Mouse (Mus musculus) gastrocnemius, adult 2 months (tissue): ENCODE measurements around the gene Col23a1. TPM values are rescaled to one million over a fixed set of nuclear protein-coding genes. Genes with fewer than 3 reads are reported as not detected.

ENCODE experiments used
- DNase-seq: peaks from one replicate; pipeline ENCODE4 v3.0.0; 2022
- H3K27ac ChIP-seq: fragments of 200-600 bp; 2 replicates; pipeline ENCODE4 v1.8.1; 2022; ENCODE audit warnings: mild to moderate bottlenecking
- H3K4me3 ChIP-seq: fragments of 200-600 bp; 2 replicates; pipeline ENCODE4 v1.8.1; 2022; ENCODE audit warnings: mild to moderate bottlenecking, moderate library complexity
- CTCF ChIP-seq: fragments of 200-600 bp; IDR thresholded peaks from 2 replicates; pipeline ENCODE4 v1.8.1; 2022; ENCODE audit warnings: antibody characterized with exemption, mild to moderate bottlenecking, moderate library complexity
- intact Hi-C: fragments of 180-260 bp; cut with DNase I; formaldehyde crosslinking; loops from one replicate; pipeline ENCODE4 v1.15.1; 2025
- total RNA-seq, 2 experiments: library from RNA; stranded (reverse); gene quantifications; 2 replicates each; pipeline ENCODE4 v1.2.3; 2021

Gene Col23a1
- total RNA-seq, 2 experiments from 2014 or later = 1.1 to 1.8 TPM

GRCm38 (mm10) chr11:51431287-51431686 lies 141.6 kb downstream of the Col23a1 start:
- DNase-seq = no peak
- H3K4me3 ChIP-seq = no peak overlapping the region
- no peak for TF ChIP-seq CTCF
- intact Hi-C loops = no loop called here
- H3K27ac ChIP-seq = no peak overlapping the region

- no peak for TF ChIP-seq CTCF
- no peak for DNase-seq
- H3K27ac ChIP-seq = no peak overlapping the region
- peak overlapping the region; percentile 42 for H3K4me3 ChIP-seq
- intact Hi-C loops = no loop called here
These were observed 142.2 kb downstream of the Col23a1 start for GRCm38 (mm10) chr11:51431968-51432367.

GRCm38 (mm10) chr11:51442006-51442405 lies 152.3 kb downstream of the Col23a1 start:
- intact Hi-C loops = no loop called here

GRCm38 (mm10) chr11:51442599-51442998 lies 152.9 kb downstream of the Col23a1 start:
- Histone ChIP-seq H3K27ac (no peak overlapping the region), H3K4me3 (no peak overlapping the region)
- intact Hi-C loops = no loop called here
- DNase-seq = peak; percentile 3
- TF ChIP-seq CTCF = no peak

More at GRCm38 (mm10) chr11:51442006-51442405, 152.3 kb downstream of the Col23a1 start:
- peak; percentile 17 for DNase-seq
- TF ChIP-seq CTCF = no peak
- Histone ChIP-seq H3K27ac (no peak overlapping the region), H3K4me3 (no peak overlapping the region)

- TF ChIP-seq CTCF = no peak
- no peak overlapping the region for H3K4me3 ChIP-seq
- peak; percentile 0 for DNase-seq
- intact Hi-C loops = no loop called here
- H3K27ac ChIP-seq = no peak overlapping the region
These were observed 154.1 kb downstream of the Col23a1 start for GRCm38 (mm10) chr11:51443818-51444217.

- no peak for TF ChIP-seq CTCF
- no peak overlapping the region for H3K4me3 ChIP-seq
- intact Hi-C loops = no loop called here
- DNase-seq = peak; percentile 8
- H3K27ac ChIP-seq = no peak overlapping the region
These were observed 154.9 kb downstream of the Col23a1 start for GRCm38 (mm10) chr11:51444649-51445048.

GRCm38 (mm10) chr11:51446711-51447425 lies 157.1 kb downstream of the Col23a1 start:
- peak; percentile 67 for DNase-seq
- H3K4me3 ChIP-seq = no peak overlapping the region
- H3K27ac ChIP-seq = no peak overlapping the region
- peak; percentile 76 for TF ChIP-seq CTCF
- intact Hi-C loops = loop anchor here (1.0 to 2.0 kb wide), 2 partner anchors 118 to 158 kb away; partner anchors contain the start of gene Col23a1

- H3K27ac ChIP-seq = no peak overlapping the region
- no peak for DNase-seq
- TF ChIP-seq CTCF = no peak
- intact Hi-C loops = no loop called here
- no peak overlapping the region for H3K4me3 ChIP-seq
These were observed 158.5 kb downstream of the Col23a1 start for GRCm38 (mm10) chr11:51448256-51448655.

- H3K4me3 ChIP-seq = no peak overlapping the region
- intact Hi-C loops = no loop called here
- TF ChIP-seq CTCF = no peak
- no peak overlapping the region for H3K27ac ChIP-seq
- peak; percentile 8 for DNase-seq
These were observed 159.0 kb downstream of the Col23a1 start for GRCm38 (mm10) chr11:51448680-51449079.

- no peak for TF ChIP-seq CTCF
- Histone ChIP-seq H3K4me3 (no peak overlapping the region), H3K27ac (no peak overlapping the region)
- no peak for DNase-seq
- intact Hi-C loops = no loop called here
These were observed 160.2 kb downstream of the Col23a1 start for GRCm38 (mm10) chr11:51449881-51450280.

- intact Hi-C loops = no loop called here
- no peak overlapping the region for H3K27ac ChIP-seq
- H3K4me3 ChIP-seq = no peak overlapping the region
- no peak for TF ChIP-seq CTCF
- DNase-seq = no peak
These were observed 161.6 kb downstream of the Col23a1 start for GRCm38 (mm10) chr11:51451281-51451680.

- TF ChIP-seq CTCF = no peak
- DNase-seq = no peak
- Histone ChIP-seq H3K27ac (no peak overlapping the region), H3K4me3 (no peak overlapping the region)
- intact Hi-C loops = no loop called here
These were observed 162.2 kb downstream of the Col23a1 start for GRCm38 (mm10) chr11:51451925-51452324.

GRCm38 (mm10) chr11:51453742-51454141 lies 164.0 kb downstream of the Col23a1 start:
- no peak for DNase-seq
- intact Hi-C loops = no loop called here
- Histone ChIP-seq H3K27ac (no peak overlapping the region), H3K4me3 (no peak overlapping the region)
- no peak for TF ChIP-seq CTCF

GRCm38 (mm10) chr11:51455501-51455900 lies 165.8 kb downstream of the Col23a1 start:
- DNase-seq = no peak
- no peak overlapping the region for H3K27ac ChIP-seq
- H3K4me3 ChIP-seq = no peak overlapping the region
- intact Hi-C loops = no loop called here
- TF ChIP-seq CTCF = no peak
